Mouse (Mus musculus) monocyte, adult 5-6 weeks (primary cell): ENCODE results near the gene Defb47. TPM values are rescaled to one million over a fixed set of nuclear protein-coding genes. Genes with fewer than 3 reads are reported as not detected.

Source experiments
- ATAC-seq: fragments of 153-309, 156-312 bp; replicated peaks from 2 replicates; pipeline ENCODE4 v1.8.0; 2017; ENCODE audit warnings: mild to moderate bottlenecking; ENCODE audit not compliant: low TSS enrichment, insufficient number of reproducible peaks, severe bottlenecking, poor library complexity, low FRiP score
- total RNA-seq: library from RNA; stranded (forward); fragments of 200-1000, 200-491, 200-594 nt; gene quantifications from 3 replicates; pipeline ENCODE4 v1.2.3, GENCODE M21; 2017

Gene Defb47
- total RNA-seq: not detected in 3 replicates

DNA sequence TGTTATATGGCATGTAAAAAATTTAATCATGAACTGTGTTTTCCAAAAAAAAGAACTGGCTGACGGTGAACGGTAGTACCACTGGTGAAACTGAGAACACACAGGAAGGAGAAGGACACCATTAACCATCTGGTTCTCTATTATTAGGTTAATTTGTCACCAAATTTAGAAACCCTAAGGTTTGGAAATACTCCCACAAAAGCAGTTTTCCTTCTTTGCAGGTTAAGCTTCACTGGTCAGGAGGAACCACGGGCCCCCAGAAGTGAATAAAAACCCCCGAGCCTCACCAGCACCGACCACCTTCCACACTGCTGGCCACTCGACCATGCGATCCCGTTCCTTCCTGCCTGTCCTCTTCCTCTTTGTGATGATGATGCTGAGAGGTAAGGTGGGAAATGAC lies at the start of gene Defb47:
Defb47 (plus strand) TSS at position 301 of the 400 bp plus-strand sequence.
- no peak for ATAC-seq

DNA sequence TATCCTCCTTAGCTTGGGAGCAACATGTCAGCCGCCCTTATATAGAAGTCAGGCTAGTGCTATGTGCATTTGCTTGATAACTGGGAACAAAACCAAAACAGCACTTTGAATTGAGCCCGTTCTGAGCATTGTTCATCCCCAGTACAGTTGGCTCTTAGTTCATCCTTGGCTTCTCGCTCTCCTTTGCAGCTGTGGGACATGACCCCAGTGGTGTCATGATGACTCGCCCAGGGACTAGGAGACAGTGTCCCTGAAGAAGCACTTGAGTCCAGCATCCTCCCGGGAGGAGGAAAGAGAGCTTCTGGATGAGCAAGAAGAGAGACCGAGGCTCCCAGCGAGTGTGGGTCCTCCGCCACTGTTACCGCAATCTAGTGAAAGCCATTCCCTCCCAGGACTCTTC lies 41.8 kb upstream of the Defb47 start:
- no peak for ATAC-seq

DNA sequence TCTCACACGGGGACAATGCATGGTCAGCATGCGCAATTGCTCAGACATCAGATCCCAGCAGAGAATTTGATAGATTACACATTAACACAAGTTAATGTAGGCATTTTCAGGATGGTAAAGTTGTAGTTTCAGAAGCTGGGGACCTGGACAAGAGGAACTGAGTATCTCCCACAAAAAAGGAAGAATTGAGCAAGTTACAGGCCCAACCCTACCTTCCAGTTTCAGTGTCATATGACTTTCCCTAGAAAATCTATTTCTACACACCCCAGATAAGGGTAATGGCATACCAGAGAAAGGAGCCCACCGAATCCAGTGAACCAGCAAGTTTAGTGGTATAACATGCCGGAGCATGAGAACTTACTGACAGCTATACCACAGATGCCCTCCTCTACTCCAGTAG lies 34.2 kb upstream of the Defb47 start:
- ATAC-seq: no peak

DNA sequence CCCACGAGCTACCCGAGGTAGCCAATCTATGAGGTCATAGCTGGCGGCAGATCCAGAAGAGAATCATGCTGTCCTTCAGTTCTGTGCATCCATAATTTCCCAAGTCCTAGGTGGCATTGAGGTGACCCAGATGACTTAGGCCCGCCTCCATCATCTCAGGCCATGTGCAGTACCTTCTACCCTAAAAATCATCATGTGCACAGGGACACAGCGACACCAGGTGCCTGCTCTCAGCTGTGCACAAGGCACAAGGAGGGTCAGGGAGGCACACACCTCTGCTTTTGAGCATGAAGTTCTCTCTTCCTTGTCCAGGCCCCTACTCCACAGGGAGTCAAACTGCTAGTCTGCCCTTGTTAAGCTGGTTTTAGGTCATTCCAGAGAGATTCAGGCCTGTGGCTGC lies 32.5 kb upstream of the Defb47 start:
- ATAC-seq: no peak

DNA sequence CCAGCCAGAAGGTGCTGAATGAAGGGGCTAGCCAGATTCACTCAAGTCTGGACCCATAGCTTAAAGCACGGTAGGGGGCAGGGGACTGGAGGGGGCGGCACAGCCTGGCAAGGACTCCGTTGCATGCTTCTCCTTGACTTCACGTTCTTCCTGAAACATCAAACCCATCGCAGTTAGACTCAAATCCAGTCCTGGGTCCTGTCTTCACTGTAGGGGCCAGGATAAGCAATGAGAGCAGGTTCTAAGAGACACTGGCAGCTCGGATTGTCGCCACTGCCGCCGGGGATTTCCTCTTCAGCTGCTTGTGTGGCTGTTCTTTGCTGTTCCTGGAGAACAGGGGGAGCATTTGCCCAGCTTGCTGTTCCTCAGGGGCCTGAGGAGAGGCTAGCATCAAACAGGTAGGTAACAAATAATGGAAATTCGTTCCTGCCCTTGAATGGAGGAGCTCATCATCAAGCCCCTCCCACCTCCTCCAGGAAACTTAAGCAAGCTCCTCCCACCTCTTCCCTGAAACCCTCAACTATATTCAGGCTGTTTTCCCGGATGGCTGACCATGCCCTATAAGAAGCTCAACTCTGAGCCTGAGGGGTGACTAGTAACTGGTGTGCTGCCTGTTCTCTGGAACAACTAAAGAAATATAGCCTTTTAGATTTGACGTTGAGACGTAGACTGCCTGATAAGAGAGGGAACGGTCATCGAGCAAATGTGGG lies 31.9 kb upstream of the Defb47 start:
- no peak for ATAC-seq

DNA sequence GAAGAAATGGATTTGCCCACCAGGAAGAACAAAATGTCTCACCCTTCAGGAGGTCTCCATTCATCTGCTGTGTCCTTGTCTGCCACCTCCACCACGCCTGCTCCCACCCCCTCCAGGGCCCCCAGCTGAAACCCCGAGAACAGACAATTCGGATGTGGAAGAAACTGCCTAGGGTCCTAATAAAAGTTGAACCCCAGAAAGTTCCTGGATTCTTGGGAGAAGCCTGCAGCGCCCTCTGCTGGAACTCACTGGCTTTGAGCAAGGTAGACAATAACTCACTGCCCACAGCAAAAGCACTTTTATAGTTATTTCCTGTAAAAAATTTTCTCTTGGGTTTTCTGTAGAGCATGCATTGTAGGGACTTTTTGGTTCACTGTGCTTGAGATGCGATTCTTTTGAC lies 22.8 kb upstream of the Defb47 start:
- ATAC-seq: no peak

DNA sequence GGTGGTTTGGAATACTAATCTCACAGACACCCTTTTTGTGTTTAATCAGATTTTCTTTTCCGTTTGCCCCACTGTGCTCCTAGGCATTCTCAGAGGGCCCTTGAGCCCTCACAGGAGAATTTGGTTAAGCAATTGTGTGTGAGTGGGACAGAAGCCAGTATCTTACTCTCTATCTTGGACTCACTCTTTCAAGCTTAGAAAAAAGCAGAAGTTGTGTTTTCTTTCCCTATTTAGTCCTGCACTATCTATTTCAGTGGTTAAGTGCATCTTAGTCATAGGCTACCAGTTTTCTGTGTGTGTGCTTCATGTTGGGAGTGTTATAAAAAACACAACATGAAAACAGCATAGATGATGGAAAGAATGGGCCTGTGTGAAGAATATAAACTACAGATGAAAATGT lies 18.1 kb upstream of the Defb47 start:
- no peak for ATAC-seq

DNA sequence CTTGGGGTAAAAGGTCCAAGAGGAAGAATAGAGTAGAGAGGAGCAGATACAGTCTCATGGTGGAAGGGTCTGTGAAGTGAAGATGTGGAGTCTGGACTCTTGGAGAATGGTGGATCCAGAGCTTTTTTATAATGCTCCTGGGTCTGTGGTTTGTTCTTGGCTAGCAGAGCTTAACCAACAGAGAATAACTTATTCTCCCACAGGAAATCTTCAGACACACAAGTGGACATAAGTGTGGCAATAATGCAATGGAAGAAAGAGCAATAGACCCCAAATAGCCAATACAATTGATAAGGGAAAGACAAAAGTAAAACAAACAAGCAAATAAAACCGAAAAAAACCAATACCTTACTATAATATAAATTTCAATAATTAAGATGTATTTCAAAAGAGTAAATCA lies 13.5 kb upstream of the Defb47 start, which contains the start of gene Defb48:
Defb48 (minus strand) TSS at position 101 of the 400 bp plus-strand sequence.
- no peak for ATAC-seq

DNA sequence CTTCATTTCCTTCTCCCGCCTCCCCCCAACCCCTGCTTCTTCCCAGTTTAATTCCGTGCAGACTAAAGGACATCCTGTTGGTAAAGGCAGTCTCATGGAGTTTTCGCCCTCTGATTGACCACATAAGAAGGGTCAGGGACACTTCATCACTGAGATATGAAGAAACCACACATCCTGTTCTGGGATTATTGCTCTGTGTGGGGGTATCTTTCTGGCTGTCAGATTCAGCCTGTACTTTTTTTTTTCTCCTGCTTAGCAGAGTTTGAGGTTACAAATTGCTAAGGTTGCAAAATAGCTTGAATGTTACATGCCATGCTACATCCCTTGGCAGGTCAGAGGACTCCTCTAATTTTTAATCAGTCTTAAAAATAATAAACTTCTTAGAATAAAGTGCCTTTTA lies 6.6 kb upstream of the Defb47 start:
- ATAC-seq: no peak

DNA sequence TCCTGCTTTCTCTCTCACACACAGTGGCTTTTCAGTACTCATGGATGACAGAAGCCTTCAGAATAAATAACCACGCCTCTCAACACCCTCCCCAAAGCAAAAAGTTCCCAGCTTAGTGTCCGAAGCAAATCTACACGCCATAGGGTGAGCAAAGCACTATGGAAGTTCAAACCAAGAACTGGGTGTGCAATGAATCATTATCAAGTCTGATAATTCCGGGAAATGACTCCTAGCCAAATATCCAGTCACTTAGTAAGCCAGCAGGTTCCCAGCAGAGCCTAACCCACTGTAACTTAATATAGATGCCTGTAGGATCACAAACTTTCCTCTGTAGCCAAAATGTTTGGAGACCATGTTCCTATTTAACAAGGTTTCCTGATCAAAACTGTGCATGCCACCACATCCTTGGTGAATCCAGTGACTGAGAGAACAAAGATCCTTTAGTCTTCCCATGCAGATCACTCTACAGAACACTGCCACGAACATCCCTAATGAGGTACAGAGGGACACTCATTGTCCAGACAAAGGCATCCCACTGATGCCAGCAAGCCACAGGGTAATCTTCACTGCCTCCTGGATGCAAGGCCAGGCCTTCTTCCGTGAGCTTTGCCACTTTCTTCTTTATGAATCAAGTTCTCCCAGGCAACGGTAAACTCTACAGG lies 5.9 kb upstream of the Defb47 start:
- ATAC-seq: no peak

DNA sequence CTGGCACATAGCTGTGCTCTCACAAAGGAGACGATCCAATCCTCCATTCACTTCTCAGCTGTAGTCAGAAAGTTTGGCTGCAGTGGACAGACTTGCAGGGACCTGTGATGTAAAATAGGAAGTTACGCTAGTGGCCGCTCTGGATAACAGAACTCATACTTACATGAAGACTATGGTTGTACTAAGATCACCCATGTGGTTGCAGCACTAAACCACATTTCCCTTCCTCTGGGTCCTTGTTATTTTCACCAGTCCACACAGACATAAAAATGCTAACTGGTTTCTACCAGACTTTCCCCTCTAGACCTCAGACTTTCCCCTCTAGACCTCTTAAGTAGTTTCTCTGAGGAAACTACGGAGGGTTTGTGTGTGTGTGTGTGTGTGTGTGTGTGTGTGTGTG lies 1.1 kb downstream of the Defb47 start:
- no peak for ATAC-seq

DNA sequence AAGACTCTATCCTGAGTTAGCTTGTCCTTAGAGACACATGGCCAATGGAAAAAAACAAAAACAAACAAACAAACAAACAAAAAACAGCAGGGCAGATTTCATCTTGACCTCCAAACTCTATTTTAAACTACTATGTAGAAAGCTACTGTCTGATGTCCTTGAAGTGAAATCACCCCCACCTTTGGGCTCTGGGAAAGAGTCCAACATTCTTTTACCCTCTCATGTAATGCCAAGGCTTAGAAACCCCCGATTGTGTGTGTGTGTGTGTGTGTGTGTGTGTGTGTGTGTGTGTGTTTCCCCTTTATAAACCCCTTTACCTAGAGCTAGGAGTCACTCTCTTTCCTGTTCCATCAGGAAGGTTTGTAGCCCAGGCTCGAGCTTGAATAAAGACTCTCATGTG lies 4.7 kb downstream of the Defb47 start:
- no peak for ATAC-seq

DNA sequence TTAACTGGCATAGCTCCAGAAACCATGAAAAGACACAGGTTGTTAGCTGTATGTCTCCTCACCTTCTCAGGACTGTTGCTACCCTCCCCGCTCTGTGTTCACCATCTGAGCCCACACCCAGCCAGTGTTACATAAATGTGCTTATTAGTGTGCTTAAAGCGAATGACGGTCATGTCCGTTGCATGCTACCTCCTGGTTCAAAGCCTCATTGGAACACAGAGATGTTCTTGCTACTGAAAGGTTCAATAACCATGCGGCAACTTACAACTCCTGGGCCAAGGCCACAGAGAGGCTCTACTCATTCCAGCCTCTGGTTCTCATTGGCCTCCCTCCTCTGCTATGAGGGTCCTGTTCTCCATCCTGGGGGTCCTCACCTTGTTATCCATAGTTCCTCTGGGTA lies 13.6 kb downstream of the Defb47 start, which contains the start of gene Defb43:
Defb43 (plus strand) TSS at position 301 of the 400 bp plus-strand sequence.
- no peak for ATAC-seq

DNA sequence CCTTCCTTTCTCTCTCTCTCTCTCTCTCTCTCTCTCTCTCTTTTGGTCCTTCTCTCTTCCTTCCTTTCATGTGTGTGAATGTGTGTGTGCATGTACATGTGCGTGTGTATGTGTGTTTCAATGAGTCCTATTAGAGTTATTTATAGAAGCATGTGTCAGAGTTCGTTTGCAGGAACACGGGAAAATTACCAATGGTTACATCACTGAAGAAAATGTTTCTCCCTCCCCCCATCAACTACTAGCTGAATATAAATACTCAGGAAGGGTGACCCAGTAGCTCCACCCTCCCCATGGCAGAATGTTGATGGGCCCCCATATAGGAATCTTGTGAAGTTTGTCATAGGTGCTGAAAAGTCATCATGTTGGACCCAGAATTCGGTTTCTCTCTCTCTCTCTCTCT lies 15.2 kb downstream of the Defb47 start:
- ATAC-seq: no peak

DNA sequence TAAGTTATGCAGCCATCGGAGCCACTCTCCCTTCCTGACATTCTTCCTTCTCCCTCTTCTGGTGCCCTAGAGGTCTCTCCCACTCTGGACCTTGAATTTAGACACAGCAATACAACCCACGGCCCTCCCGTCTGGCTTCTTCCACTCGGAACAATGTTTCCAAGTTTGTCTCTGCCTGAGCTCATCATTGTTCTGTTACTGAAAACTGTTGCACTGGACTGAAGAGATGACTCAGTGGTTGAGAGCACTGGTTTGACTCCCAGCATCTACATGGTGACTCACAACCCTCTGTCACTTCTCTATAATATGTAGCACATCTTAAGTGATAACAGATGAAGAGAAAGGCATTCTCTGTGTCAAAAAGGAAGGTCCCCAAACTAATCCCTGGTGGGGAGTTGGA lies 16.8 kb downstream of the Defb47 start:
- ATAC-seq: no peak

DNA sequence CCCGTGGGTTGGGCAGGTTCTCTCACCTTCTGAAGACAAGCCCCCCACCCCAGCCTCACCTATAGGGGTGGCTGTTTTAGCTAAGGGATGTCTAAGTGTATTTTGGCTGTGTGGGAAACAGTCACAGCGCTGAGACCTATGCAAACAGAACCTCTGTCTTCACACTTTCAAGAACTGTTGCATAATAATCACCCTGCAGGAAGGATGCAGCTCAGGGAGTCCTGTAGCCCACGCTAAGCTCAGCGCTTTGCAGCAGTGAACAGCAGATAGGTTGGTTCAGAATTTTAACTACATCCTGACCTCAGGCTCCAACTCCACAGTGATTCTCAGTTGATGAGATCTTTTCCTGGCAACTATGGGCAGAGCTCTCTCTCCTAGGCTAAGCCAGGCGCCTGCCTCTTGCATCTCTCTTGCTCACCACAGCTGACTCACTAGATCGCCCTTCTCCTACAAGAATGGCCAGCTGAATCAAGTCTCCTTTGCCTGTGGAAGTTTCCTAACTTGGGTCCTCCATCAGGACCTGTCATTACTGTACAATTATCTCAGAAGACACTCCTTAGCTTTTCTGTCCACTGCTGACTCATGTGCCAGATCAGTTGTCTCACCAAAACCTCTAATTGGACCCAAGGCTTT lies 22.8 kb downstream of the Defb47 start:
- no peak for ATAC-seq

DNA sequence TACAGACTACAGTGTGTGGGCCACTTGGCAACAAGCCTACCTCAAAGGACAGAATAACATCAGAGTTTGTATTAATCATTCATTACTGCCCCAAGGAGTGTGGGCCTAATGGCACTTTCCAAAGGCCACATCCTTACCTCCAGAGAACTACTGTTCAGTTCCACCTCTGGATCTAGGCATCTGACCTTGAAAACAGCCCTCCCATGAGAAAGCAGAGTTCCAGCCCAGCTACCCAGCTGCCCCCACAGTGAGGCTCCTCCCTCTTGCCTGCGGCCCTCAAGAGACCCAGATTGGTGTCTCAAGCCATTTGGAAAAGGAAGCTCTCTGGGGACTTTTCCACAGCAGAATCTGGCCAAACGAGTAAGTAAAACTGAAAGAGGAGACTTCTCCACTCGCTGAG lies 48.8 kb downstream of the Defb47 start, which contains the start of gene Defb42:
Defb42 (plus strand) TSS at position 301 of the 400 bp plus-strand sequence.
- ATAC-seq: no peak

DNA sequence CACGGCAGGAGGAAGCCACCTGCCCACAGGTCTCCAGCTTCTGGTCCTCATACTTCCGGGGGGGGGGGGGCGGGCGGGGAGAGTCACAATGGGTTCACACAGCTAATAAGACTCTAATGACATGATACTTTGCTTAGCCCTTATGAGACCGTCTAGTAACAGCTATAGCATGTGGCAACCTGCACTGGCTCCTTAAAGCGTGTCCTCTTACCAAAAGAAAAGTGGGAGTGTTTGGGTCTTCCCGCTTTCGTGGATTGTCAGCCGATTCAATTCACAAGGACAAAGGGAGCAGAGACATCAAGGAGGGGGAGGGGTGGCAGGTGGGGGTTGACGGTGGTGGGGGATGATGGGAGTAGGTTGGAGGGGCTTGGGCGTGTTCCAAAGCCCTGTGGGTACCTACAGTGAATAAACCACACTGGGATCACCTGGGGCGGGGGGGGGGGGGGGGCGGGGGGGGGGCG lies 52.1 kb downstream of the Defb47 start, which contains the start of gene Defb30:
Defb30 (minus strand) TSS at position 51 of the 461 bp plus-strand sequence.
- ATAC-seq: no peak
